Mouse (Mus musculus) left cerebral cortex, adult 2 months (tissue): Measurements from ENCODE around the gene Nemf. TPM values are rescaled to one million over a fixed set of nuclear protein-coding genes. Genes with fewer than 3 reads are reported as not detected.
"Not testable (repeated sequence)": the region's sequence is repeated elsewhere in the genome, so short reads cannot be mapped to it uniquely, and the experiment has no call there.

Source experiments
- DNase-seq, 2 experiments: peaks; one replicate each; pipeline ENCODE4 v3.0.0; 2021 to 2022; ENCODE audit warnings: low spot score in 2 of 2, mixed read lengths in 1 of 2; ENCODE audit errors: extremely low spot score in 1 of 2
- H3K27ac ChIP-seq: fragments of 200-600 bp; 2 replicates; pipeline ENCODE4 v1.8.1; 2022
- H3K4me3 ChIP-seq: fragments of 200-600 bp; 2 replicates; pipeline ENCODE4 v1.8.1; 2022
- CTCF ChIP-seq: fragments of 200-600 bp; IDR thresholded peaks from 2 replicates; pipeline ENCODE4 v1.8.1; 2022; ENCODE audit warnings: antibody characterized with exemption, mild to moderate bottlenecking, moderate library complexity
- intact Hi-C: fragments of 180-260 bp; cut with DNase I; formaldehyde crosslinking; loops from one replicate; pipeline ENCODE4 v1.15.1; 2025
- total RNA-seq, 2 experiments: library from RNA; stranded (reverse); gene quantifications; 2 replicates each; pipeline ENCODE4 v1.2.3; 2021

The Nemf gene
- total RNA-seq, 2 experiments from 2014 or later: 46.3 to 53.7 TPM

- intact Hi-C loops: no loop called here
- no peak overlapping the region for H3K4me3 ChIP-seq
- no peak for TF ChIP-seq CTCF
- no peak overlapping the region for H3K27ac ChIP-seq
- DNase-seq: no peak
These were observed 28.7 kb upstream of the Nemf start for GRCm38 (mm10) chr12:69385542-69386280.

GRCm38 (mm10) chr12:69384606-69385005 is 27.6 kb upstream of the Nemf start:
- Histone ChIP-seq H3K4me3 (no peak overlapping the region), H3K27ac (no peak overlapping the region)
- intact Hi-C loops: no loop called here
- TF ChIP-seq CTCF: no peak
- DNase-seq: no peak

- intact Hi-C loops: no loop called here
- Histone ChIP-seq H3K4me3 (no peak overlapping the region), H3K27ac (no peak overlapping the region)
- no peak for TF ChIP-seq CTCF
- DNase-seq: no peak
These were observed 25.9 kb upstream of the Nemf start for GRCm38 (mm10) chr12:69382880-69383279.

- intact Hi-C loops: no loop called here
- no peak for DNase-seq
- TF ChIP-seq CTCF: no peak
- no peak overlapping the region for H3K4me3 ChIP-seq
- H3K27ac ChIP-seq: no peak overlapping the region
These were observed 21.8 kb upstream of the Nemf start for GRCm38 (mm10) chr12:69378558-69379454.

GRCm38 (mm10) chr12:69377636-69378035 is 20.7 kb upstream of the Nemf start:
- H3K27ac ChIP-seq, H3K4me3 ChIP-seq, DNase-seq, intact Hi-C loops: not testable (repeated sequence)

- no peak for TF ChIP-seq CTCF
- H3K27ac ChIP-seq: no peak overlapping the region
- DNase-seq: no peak
- intact Hi-C loops: no loop called here
- H3K4me3 ChIP-seq: no peak overlapping the region
These were observed 20.2 kb upstream of the Nemf start for GRCm38 (mm10) chr12:69377188-69377587.

- TF ChIP-seq CTCF: no peak
- H3K4me3 ChIP-seq: no peak overlapping the region
- DNase-seq: no peak
- intact Hi-C loops: no loop called here
- H3K27ac ChIP-seq: no peak overlapping the region
These were observed 19.2 kb upstream of the Nemf start for GRCm38 (mm10) chr12:69376132-69376531.

GRCm38 (mm10) chr12:69373850-69374766 is 17.1 kb upstream of the Nemf start:
- Histone ChIP-seq H3K27ac (no peak overlapping the region), H3K4me3 (peak overlapping the region; percentile 100)
- DNase-seq: no peak
- intact Hi-C loops: loop anchor here (2.0 to 5.0 kb wide), 2 partner anchors 83 to 209 kb away; partner anchors contain the start of gene Vcpkmt
- TF ChIP-seq CTCF: no peak

GRCm38 (mm10) chr12:69372731-69373331 is 15.9 kb upstream of the Nemf start:
- Histone ChIP-seq H3K27ac (peak overlapping the region; percentile 96), H3K4me3 (peak overlapping the region; percentile 100)
- intact Hi-C loops: loop anchor here (1.0 to 5.0 kb wide), 3 partner anchors 84 to 210 kb away; partner anchors contain the start of gene Vcpkmt
- DNase-seq: peak; percentile 11 to 20
- TF ChIP-seq CTCF: no peak

GRCm38 (mm10) chr12:69371854-69372671 is 15.1 kb upstream of the Nemf start, which contains the start of the genes Arf6 and Gm9887:
TSS of gene Arf6 (plus strand) at chr12:69372150.
TSS of gene Gm9887 (minus strand) at chr12:69372458.
- peak; percentile 99 for DNase-seq
- intact Hi-C loops: loop anchor here (1.0 to 5.0 kb wide), 4 partner anchors 85 to 211 kb away; partner anchors contain the start of gene Vcpkmt
- H3K27ac ChIP-seq: peak within 1 kb of the TSS; percentile 96
- TF ChIP-seq CTCF: no peak
- H3K4me3 ChIP-seq: peak within 1 kb of the TSS; percentile 100
